Mouse (Mus musculus): ENCODE results near the gene Tunar. TPM values are rescaled to one million over a fixed set of nuclear protein-coding genes. Genes with fewer than 3 reads are reported as not detected.

Tunar gene
- total RNA-seq, 1 experiment: 0.89 TPM

DNA sequence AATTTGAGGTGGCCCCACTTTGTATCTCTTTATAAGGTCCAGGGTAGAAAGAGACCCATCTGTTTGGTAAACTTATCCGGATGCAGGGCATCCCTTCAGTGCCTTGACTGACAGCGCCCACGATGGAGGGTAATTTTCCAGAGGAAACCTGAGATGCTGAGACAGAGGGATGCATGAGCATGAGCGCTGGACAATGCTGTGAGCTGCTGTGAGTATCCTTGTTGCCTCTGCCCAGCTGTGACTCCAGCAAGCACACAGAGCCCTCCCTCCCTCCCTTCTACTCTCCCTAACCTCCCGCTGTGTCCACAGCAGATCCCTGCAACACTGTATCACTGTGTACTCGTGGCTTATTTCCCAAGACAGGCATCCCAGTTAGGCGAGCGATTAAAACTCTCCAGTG lies 40.9 kb downstream of the Tunar start:
- no peak for TF ChIP-seq HCFC1 (IDR thresholded peaks at IDR 0.05; ENCODE audit: borderline replicate concordance, insufficient read depth, low read length)
- TF ChIP-seq CHD2 (IDR thresholded peaks at IDR 0.05; ENCODE audit: low read depth, low read length): no peak
- no peak for TF ChIP-seq ZC3H11A (IDR thresholded peaks at IDR 0.05; ENCODE audit: borderline replicate concordance, low read depth, low read length)
- no peak for TF ChIP-seq MAFK (IDR thresholded peaks at IDR 0.05; ENCODE audit: insufficient read depth, low read depth, low read length)
- TF ChIP-seq ZNF384 (IDR thresholded peaks at IDR 0.05; ENCODE audit: low read depth, low read length): no peak
- DNase-seq (ENCODE audit: low read depth, low spot score): no peak
- Histone ChIP-seq H3K9ac (ENCODE audit: insufficient read depth, low read depth, low read length, poor library complexity, severe bottlenecking) (no peak overlapping the region), H3K4me1 (ENCODE audit: control insufficient read depth in 2 of 2, insufficient read depth in 2 of 2, low read length in 2 of 2, poor library complexity in 1 of 2) (no peaks in the 10 kb centered on the region), H3K27ac (ENCODE audit: insufficient read depth, low read depth, low read length, poor library complexity, severe bottlenecking) (no peak overlapping the region), H3K4me3 (ENCODE audit: insufficient read depth in 1 of 2, low read depth in 1 of 2, low read length in 2 of 2, poor library complexity in 1 of 2, severe bottlenecking in 1 of 2) (no peak overlapping the region), H3K9me3 (ENCODE audit: control insufficient read depth, insufficient read depth, low read depth, low read length) (no peaks in the 10 kb centered on the region), H3K36me3 (ENCODE audit: control insufficient read depth, insufficient read depth, low read length, poor library complexity, severe bottlenecking) (no peaks in the 10 kb centered on the region)
- in situ Hi-C loops (cut with MboI; ENCODE audit: low sequenced_read_pairs in 2 of 2, unreplicated experiment in 2 of 2): no loop called here

DNA sequence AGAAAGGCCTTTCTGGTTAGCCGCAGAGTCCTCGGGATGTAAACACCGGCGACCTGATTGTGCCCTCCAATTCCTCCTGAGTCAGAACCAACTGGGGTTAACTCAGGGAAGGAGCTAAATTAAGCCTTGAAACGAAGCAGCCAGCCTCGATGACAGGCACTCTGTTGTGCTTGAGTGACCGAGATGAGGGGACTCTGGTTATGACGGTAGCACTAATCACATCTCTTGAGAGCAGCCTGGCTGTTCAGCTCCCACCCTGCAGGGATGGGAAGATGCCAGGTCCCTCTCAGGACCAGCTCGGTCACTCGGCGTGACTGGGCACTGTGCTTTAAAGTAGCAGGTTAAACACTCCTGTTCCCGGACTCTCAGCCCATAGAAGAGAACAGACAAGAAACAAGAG lies 43.3 kb downstream of the Tunar start:
- Histone ChIP-seq H3K9ac (ENCODE audit: insufficient read depth, low read depth, low read length, poor library complexity, severe bottlenecking) (no peak overlapping the region), H3K27ac (ENCODE audit: insufficient read depth, low read depth, low read length, poor library complexity, severe bottlenecking) (no peak overlapping the region), H3K4me3 (ENCODE audit: insufficient read depth in 1 of 2, low read depth in 1 of 2, low read length in 2 of 2, poor library complexity in 1 of 2, severe bottlenecking in 1 of 2) (no peak overlapping the region), H3K4me1 (ENCODE audit: control insufficient read depth in 2 of 2, insufficient read depth in 2 of 2, low read length in 2 of 2, poor library complexity in 1 of 2) (no peaks in the 10 kb centered on the region), H3K9me3 (ENCODE audit: control insufficient read depth, insufficient read depth, low read depth, low read length) (no peaks in the 10 kb centered on the region), H3K36me3 (ENCODE audit: control insufficient read depth, insufficient read depth, low read length, poor library complexity, severe bottlenecking) (no peaks in the 10 kb centered on the region; the same call in 1 of the 2 replicates)
- TF ChIP-seq MAFK (IDR thresholded peaks at IDR 0.05; ENCODE audit: insufficient read depth, low read depth, low read length) (no peak), CHD2 (IDR thresholded peaks at IDR 0.05; ENCODE audit: low read depth, low read length) (no peak), ZC3H11A (IDR thresholded peaks at IDR 0.05; ENCODE audit: borderline replicate concordance, low read depth, low read length) (no peak), ZNF384 (IDR thresholded peaks at IDR 0.05; ENCODE audit: low read depth, low read length) (no peak), HCFC1 (IDR thresholded peaks at IDR 0.05; ENCODE audit: borderline replicate concordance, insufficient read depth, low read length) (no peak)
- in situ Hi-C loops (cut with MboI; ENCODE audit: low sequenced_read_pairs in 2 of 2, unreplicated experiment in 2 of 2): no loop called here
- DNase-seq (ENCODE audit: low read depth, low spot score): no peak

DNA sequence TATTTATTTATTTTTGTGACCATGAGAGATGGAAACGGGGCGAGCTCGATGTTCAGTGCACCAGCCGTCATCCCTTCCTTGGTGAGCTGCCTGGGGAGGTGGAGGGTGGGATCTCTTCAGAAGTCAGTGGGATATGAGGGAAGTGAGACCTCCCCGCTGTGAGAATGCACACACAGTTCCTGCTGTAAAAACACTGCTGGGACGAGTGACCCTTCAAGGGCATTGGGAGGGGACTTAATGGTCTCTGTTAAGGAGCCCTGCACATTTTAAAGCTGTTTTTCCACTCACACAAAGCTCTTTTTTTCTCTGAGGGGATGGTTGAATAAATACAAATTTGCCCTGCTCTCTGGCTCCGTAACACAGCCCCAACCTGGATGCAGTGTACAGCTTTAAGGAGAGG lies 49.1 kb downstream of the Tunar start:
- in situ Hi-C loops (cut with MboI; ENCODE audit: low sequenced_read_pairs in 2 of 2, unreplicated experiment in 2 of 2): no loop called here
- Histone ChIP-seq H3K9ac (ENCODE audit: insufficient read depth, low read depth, low read length, poor library complexity, severe bottlenecking) (no peak overlapping the region), H3K27ac (ENCODE audit: insufficient read depth, low read depth, low read length, poor library complexity, severe bottlenecking) (no peak overlapping the region), H3K4me3 (ENCODE audit: insufficient read depth in 1 of 2, low read depth in 1 of 2, low read length in 2 of 2, poor library complexity in 1 of 2, severe bottlenecking in 1 of 2) (no peak overlapping the region), H3K36me3 (ENCODE audit: control insufficient read depth, insufficient read depth, low read length, poor library complexity, severe bottlenecking) (no peaks in the 10 kb centered on the region; the same call in 1 of the 2 replicates), H3K9me3 (ENCODE audit: control insufficient read depth, insufficient read depth, low read depth, low read length) (no peaks in the 10 kb centered on the region), H3K4me1 (ENCODE audit: control insufficient read depth in 2 of 2, insufficient read depth in 2 of 2, low read length in 2 of 2, poor library complexity in 1 of 2) (0 out of 4 replicates have a peak, but pooled peaks cover 0 to 4% of the 10 kb centered on the region in 2 experiments)
- TF ChIP-seq ZC3H11A (IDR thresholded peaks at IDR 0.05; ENCODE audit: borderline replicate concordance, low read depth, low read length) (no peak), ZNF384 (IDR thresholded peaks at IDR 0.05; ENCODE audit: low read depth, low read length) (no peak), HCFC1 (IDR thresholded peaks at IDR 0.05; ENCODE audit: borderline replicate concordance, insufficient read depth, low read length) (no peak), MAFK (IDR thresholded peaks at IDR 0.05; ENCODE audit: insufficient read depth, low read depth, low read length) (no peak), CHD2 (IDR thresholded peaks at IDR 0.05; ENCODE audit: low read depth, low read length) (no peak)
- DNase-seq (ENCODE audit: low read depth, low spot score): peak; percentile 8

DNA sequence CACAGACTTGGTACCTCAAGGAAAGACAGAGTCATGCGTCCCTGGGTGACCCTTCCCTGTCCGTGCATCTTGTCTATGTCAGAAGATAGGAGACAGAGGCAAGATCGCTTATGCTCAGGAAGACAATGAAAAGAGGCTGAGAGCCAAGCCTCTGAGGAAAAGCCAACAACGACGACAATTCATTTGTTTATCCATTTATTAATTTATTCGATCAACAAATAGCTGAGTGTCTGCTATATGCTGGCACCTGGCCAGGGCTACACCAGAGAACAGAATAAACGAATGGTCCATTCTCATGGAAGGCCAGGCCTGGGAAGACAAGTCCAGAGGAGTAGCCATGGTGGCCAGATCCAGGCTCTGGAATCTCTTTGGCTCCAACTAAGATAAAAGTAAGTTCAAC lies 61.0 kb downstream of the Tunar start:
- TF ChIP-seq CHD2 (IDR thresholded peaks at IDR 0.05; ENCODE audit: low read depth, low read length) (no peak), ZNF384 (IDR thresholded peaks at IDR 0.05; ENCODE audit: low read depth, low read length) (no peak), HCFC1 (IDR thresholded peaks at IDR 0.05; ENCODE audit: borderline replicate concordance, insufficient read depth, low read length) (no peak), MAFK (IDR thresholded peaks at IDR 0.05; ENCODE audit: insufficient read depth, low read depth, low read length) (no peak), ZC3H11A (IDR thresholded peaks at IDR 0.05; ENCODE audit: borderline replicate concordance, low read depth, low read length) (no peak)
- in situ Hi-C loops (cut with MboI; ENCODE audit: low sequenced_read_pairs in 2 of 2, unreplicated experiment in 2 of 2): no loop called here
- no peak for DNase-seq (ENCODE audit: low read depth, low spot score)

DNA sequence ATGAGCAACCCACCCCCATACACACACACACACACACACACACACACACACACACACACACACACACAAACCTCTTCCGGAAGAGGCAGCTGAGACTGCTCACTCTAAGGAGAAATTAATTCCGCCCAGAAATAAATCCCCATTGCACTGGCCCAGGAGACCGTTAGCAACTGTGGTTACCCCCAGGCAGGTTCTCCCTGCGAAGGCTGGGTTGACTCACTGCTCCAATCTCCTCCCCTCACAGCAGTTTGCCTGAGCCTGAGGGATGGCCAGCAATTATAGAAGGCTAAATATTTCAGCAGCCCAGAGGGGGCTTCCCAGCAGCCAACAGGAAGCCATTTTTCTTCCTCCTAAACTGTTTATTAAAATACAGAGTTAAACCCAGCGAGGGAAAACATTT lies 64.5 kb downstream of the Tunar start:
- Histone ChIP-seq H3K36me3 (ENCODE audit: control insufficient read depth, insufficient read depth, low read length, poor library complexity, severe bottlenecking) (no peaks in the 10 kb centered on the region), H3K9ac (ENCODE audit: insufficient read depth, low read depth, low read length, poor library complexity, severe bottlenecking) (no peak overlapping the region), H3K4me3 (ENCODE audit: insufficient read depth in 1 of 2, low read depth in 1 of 2, low read length in 2 of 2, poor library complexity in 1 of 2, severe bottlenecking in 1 of 2) (no peak overlapping the region), H3K27ac (ENCODE audit: insufficient read depth, low read depth, low read length, poor library complexity, severe bottlenecking) (no peak overlapping the region), H3K9me3 (ENCODE audit: control insufficient read depth, insufficient read depth, low read depth, low read length) (no peaks in the 10 kb centered on the region), H3K4me1 (ENCODE audit: control insufficient read depth in 2 of 2, insufficient read depth in 2 of 2, low read length in 2 of 2, poor library complexity in 1 of 2) (no peaks in the 10 kb centered on the region)
- TF ChIP-seq ZNF384 (IDR thresholded peaks at IDR 0.05; ENCODE audit: low read depth, low read length) (no peak), HCFC1 (IDR thresholded peaks at IDR 0.05; ENCODE audit: borderline replicate concordance, insufficient read depth, low read length) (no peak), ZC3H11A (IDR thresholded peaks at IDR 0.05; ENCODE audit: borderline replicate concordance, low read depth, low read length) (no peak), CHD2 (IDR thresholded peaks at IDR 0.05; ENCODE audit: low read depth, low read length) (no peak), MAFK (IDR thresholded peaks at IDR 0.05; ENCODE audit: insufficient read depth, low read depth, low read length) (no peak)
- DNase-seq (ENCODE audit: low read depth, low spot score): no peak
- in situ Hi-C loops (cut with MboI; ENCODE audit: low sequenced_read_pairs in 2 of 2, unreplicated experiment in 2 of 2): no loop called here

More for the DNA sequence above, 61.0 kb downstream of the Tunar start:
- Histone ChIP-seq H3K9me3 (ENCODE audit: control insufficient read depth, insufficient read depth, low read depth, low read length) (no peaks in the 10 kb centered on the region), H3K36me3 (ENCODE audit: control insufficient read depth, insufficient read depth, low read length, poor library complexity, severe bottlenecking) (no peaks in the 10 kb centered on the region), H3K4me3 (ENCODE audit: insufficient read depth in 1 of 2, low read depth in 1 of 2, low read length in 2 of 2, poor library complexity in 1 of 2, severe bottlenecking in 1 of 2) (no peak overlapping the region), H3K9ac (ENCODE audit: insufficient read depth, low read depth, low read length, poor library complexity, severe bottlenecking) (no peak overlapping the region), H3K27ac (ENCODE audit: insufficient read depth, low read depth, low read length, poor library complexity, severe bottlenecking) (no peak overlapping the region), H3K4me1 (ENCODE audit: control insufficient read depth in 2 of 2, insufficient read depth in 2 of 2, low read length in 2 of 2, poor library complexity in 1 of 2) (no peaks in the 10 kb centered on the region)

All from ES-E14 (cell line).